Mouse (Mus musculus) MEL (cell line): ENCODE data around the gene Lgr6.

Experiments used
- CTCF ChIP-seq, 3 experiments: IDR thresholded peaks in 2 of 3; conservative IDR thresholded peaks in 1 of 3; 2 replicates each; pipeline ENCODE4 v1.5.1; 2011 to 2012; ENCODE audit warnings: low read length in 3 of 3, low read depth in 2 of 3, mild to moderate bottlenecking in 2 of 3, improper control_type of control experiment in 1 of 3, inconsistent platforms in 1 of 3, mixed read lengths in 1 of 3, moderate library complexity in 1 of 3; ENCODE audit not compliant: control insufficient read depth in 1 of 3, insufficient read depth in 1 of 3, poor library complexity in 1 of 3, severe bottlenecking in 1 of 3
- MXI1 ChIP-seq: IDR thresholded peaks from 2 replicates; pipeline ENCODE4 v1.6.1; 2011; ENCODE audit warnings: mild to moderate bottlenecking, low read depth, low read length, improper control_type of control experiment
- POLR2A ChIP-seq, 2 experiments: IDR thresholded peaks; 2 replicates each; pipeline ENCODE4 v1.6.1; 2011 to 2012; ENCODE audit warnings: low read length in 2 of 2, mild to moderate bottlenecking in 2 of 2, control low read depth in 1 of 2, improper control_type of control experiment in 1 of 2, low read depth in 1 of 2, moderate library complexity in 1 of 2; ENCODE audit not compliant: control insufficient read depth in 1 of 2, insufficient read depth in 1 of 2, poor library complexity in 1 of 2
- POLR2AphosphoS2 ChIP-seq: IDR thresholded peaks from 2 replicates; pipeline ENCODE4 v1.6.1; 2011; ENCODE audit warnings: low read length, improper control_type of control experiment
- UBTF ChIP-seq: IDR thresholded peaks from 2 replicates; pipeline ENCODE4 v1.6.1; 2012; ENCODE audit warnings: low read depth, mild to moderate bottlenecking, inconsistent platforms, low read length, improper control_type of control experiment, moderate library complexity, borderline replicate concordance; ENCODE audit not compliant: insufficient read depth

- TF ChIP-seq POLR2AphosphoS2 (no peak), POLR2A (IDR thresholded peaks at IDR 0.05; ENCODE audit: control insufficient read depth in 1 of 2, insufficient read depth in 1 of 2, low read depth in 1 of 2, low read length in 2 of 2, poor library complexity in 1 of 2) (no peak), MXI1 (no peak), UBTF (no peak), CTCF (IDR thresholded peaks at IDR 0.05 in 2 of 3, conservative IDR thresholded peaks at IDR 0.05 in 1 of 3; ENCODE audit: control insufficient read depth in 1 of 3, insufficient read depth in 1 of 3, low read depth in 2 of 3, low read length in 3 of 3, poor library complexity in 1 of 3, severe bottlenecking in 1 of 3) (no peak)
Observed at GRCm38 (mm10) chr1:135098441-135098840, 6.6 kb downstream of the Lgr6 start.
